Mouse (Mus musculus): Measurements from ENCODE around the gene Dnmt3l. TPM values are rescaled to one million over a fixed set of nuclear protein-coding genes. Genes with fewer than 3 reads are reported as not detected.

The Dnmt3l gene
- total and polyA plus RNA-seq, 2 experiments, result not detected

DNA sequence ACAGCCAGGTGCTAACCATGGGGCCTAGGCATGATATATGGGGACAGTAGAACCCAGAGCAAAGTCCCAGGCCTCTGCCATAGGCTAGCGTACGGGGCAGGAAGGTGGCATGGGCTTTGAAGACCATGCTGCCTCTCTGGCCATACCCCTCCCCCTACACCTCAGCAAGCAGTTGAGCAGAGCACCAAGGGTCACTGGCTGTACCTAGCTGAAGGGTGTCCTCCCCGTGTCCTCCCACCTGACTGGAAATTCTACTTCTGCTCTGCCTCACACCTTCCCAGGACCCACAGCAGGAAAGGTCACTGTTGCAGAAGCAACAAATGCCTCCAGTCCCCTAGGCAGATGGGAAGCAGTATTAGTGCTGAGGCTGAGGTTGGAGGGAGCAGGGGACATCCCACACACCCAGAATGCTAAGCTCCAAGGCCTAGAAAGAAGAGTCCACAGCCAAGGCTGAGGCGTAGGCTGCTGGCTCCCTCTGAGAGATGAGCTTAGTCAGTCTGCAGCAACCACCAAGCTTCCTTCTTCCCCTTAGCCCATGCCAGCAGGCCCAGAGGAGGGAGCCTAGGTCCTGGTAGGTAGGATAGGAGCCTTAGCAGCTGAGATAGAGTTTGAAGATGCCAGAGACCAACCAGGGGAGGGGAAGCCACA lies 35.8 kb upstream of the Dnmt3l start:
- peaks cover 7% of the 10 kb centered on the region; the same call in 1 of the 2 replicates for H3K79me2 ChIP-seq (ENCODE audit: control insufficient read depth, insufficient read depth, low read length)
- H3K27ac ChIP-seq (replicated peaks; ENCODE audit: insufficient read depth, low read depth, low read length), result no peak overlapping the region
- peaks cover 1% of the 10 kb centered on the region; the same call in 1 of the 2 replicates for H3K36me3 ChIP-seq (ENCODE audit: control insufficient read depth, insufficient read depth, low read length)
- H3K27me3 ChIP-seq (ENCODE audit: control insufficient read depth, insufficient read depth, low read length), result no peaks in the 10 kb centered on the region
- WGBS, result 89% methylated on average over 4 of the region's 4 CpGs
- no peak for TF ChIP-seq POLR2A (IDR thresholded peaks at IDR 0.05; ENCODE audit: extremely low read depth, insufficient read depth, low read length)
- no peak for TF ChIP-seq CTCF (IDR thresholded peaks at IDR 0.05; ENCODE audit: low read depth, low read length)
- peaks cover 13% of the 10 kb centered on the region for H3K4me1 ChIP-seq (ENCODE audit: control insufficient read depth, insufficient read depth, low read length)
- H3K9ac ChIP-seq (ENCODE audit: low read depth, low read length), result no peak overlapping the region
- no peak for DNase-seq (ENCODE audit: extremely low read depth, low read depth, low spot score)
- H3K4me3 ChIP-seq (ENCODE audit: insufficient read depth, low read depth, low read length), result no peak overlapping the region

DNA sequence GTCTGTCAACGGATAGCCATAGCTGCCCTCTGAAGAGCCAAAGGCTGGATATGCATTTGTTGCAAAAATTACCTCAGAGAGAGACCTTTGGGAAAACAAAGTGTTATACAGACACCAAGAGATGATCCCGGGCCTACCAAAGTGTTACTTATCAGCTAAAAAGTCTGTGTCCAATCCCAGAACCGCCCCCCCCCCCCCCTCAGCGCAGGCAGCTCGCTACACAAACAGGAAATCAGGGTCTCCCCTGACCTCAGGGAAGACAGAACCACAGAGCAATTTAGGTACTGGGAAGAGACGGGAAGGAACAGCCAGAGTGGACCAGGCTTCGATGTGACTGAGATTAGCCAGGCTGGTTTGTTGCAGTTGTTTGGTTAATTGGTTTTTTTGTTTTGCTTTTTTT lies 34.5 kb upstream of the Dnmt3l start:
- Histone ChIP-seq H3K27me3 (ENCODE audit: control insufficient read depth, insufficient read depth, low read length) (no peaks in the 10 kb centered on the region), H3K4me3 (ENCODE audit: insufficient read depth, low read depth, low read length) (no peak overlapping the region), H3K4me1 (ENCODE audit: control insufficient read depth, insufficient read depth, low read length) (peaks cover 13% of the 10 kb centered on the region), H3K27ac (replicated peaks; ENCODE audit: insufficient read depth, low read depth, low read length) (no peak overlapping the region), H3K79me2 (ENCODE audit: control insufficient read depth, insufficient read depth, low read length) (peaks cover 7% of the 10 kb centered on the region; the same call in 1 of the 2 replicates), H3K9ac (ENCODE audit: low read depth, low read length) (no peak overlapping the region), H3K36me3 (ENCODE audit: control insufficient read depth, insufficient read depth, low read length) (no peaks in the 10 kb centered on the region)
- WGBS, result 38% methylated on average over 7 of the region's 7 CpGs
- TF ChIP-seq CTCF (IDR thresholded peaks at IDR 0.05; ENCODE audit: low read depth, low read length) (no peak), POLR2A (IDR thresholded peaks at IDR 0.05; ENCODE audit: extremely low read depth, insufficient read depth, low read length) (no peak)
- DNase-seq (ENCODE audit: extremely low read depth, low read depth, low spot score), result no peak

DNA sequence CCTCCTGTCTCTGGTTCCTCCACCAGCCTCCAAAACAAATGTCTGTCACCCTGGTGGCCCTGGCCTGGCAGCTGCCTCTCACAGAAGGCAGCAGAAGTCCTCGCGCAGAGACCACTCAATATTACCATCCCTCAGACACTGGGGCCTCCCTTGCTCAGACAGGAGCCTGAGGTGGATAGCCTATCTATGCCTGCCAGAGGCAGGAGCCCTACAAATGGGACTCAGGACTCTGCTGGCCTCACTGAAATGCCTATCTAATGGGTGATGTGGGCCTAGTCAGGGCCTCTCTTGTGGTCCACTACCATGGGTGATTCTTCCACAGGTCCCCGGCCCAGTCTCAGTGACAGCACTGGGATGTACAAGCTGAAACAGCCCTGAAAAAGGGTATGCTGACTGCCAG lies 33.6 kb upstream of the Dnmt3l start:
- no peak overlapping the region for H3K9ac ChIP-seq (ENCODE audit: low read depth, low read length)
- H3K4me3 ChIP-seq (ENCODE audit: insufficient read depth, low read depth, low read length), result no peak overlapping the region
- H3K4me1 ChIP-seq (ENCODE audit: control insufficient read depth, insufficient read depth, low read length), result peaks cover 13% of the 10 kb centered on the region

DNA sequence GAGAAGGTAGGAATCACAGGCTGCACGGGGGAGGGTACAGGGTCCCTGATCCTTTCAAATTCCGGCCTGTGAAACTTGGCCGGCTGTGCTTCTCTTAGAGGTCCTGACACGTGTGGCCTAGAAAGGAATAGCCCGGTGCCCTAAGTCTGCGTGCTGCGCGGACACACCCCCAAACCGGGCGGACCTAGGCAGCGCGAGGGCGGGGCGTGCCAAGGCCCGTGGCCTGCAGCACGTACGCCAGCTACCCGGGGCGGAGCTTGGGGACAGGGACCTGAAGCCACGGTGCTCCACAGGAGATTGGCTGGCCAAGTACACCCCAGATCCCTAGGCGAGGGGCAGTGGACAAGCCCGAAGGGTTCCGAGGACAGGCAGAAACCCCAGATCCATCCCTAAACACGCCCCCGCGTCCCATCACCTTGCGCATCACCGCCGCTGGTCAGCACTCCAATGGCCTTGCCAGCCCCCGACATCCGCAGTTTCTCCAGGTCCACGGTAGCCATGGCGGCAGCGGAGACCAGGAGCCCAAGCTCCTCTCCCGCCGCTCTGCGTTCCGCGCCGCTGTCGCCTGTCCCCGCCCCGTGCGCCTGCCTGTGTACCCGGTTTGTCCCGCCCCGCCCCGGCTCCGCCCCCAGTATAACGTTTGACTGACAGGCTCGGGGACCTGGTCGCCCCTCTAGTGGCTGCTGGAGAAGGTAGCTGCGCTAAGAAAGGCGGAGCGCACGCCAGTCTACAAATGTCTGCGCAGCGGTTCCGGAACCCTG lies 32.4 kb upstream of the Dnmt3l start:
- peaks cover 13% of the 10 kb centered on the region for H3K4me1 ChIP-seq (ENCODE audit: control insufficient read depth, insufficient read depth, low read length)
- DNase-seq (ENCODE audit: extremely low read depth, low read depth, low spot score), result peak; percentile 89
- no peaks in the 10 kb centered on the region for H3K36me3 ChIP-seq (ENCODE audit: control insufficient read depth, insufficient read depth, low read length)
- H3K79me2 ChIP-seq (ENCODE audit: control insufficient read depth, insufficient read depth, low read length), result peaks cover 7% of the 10 kb centered on the region; the same call in 1 of the 2 replicates
- peak overlapping the region; percentile 77 for H3K4me3 ChIP-seq (ENCODE audit: insufficient read depth, low read depth, low read length)
- under 1% methylated on average over 59 of the region's 59 CpGs for WGBS
- peak overlapping the region; percentile 90 for H3K9ac ChIP-seq (ENCODE audit: low read depth, low read length)
- TF ChIP-seq CTCF (IDR thresholded peaks at IDR 0.05; ENCODE audit: low read depth, low read length) (peak; percentile 71), POLR2A (IDR thresholded peaks at IDR 0.05; ENCODE audit: extremely low read depth, insufficient read depth, low read length) (peak; percentile 78)
- H3K27ac ChIP-seq (replicated peaks; ENCODE audit: insufficient read depth, low read depth, low read length), result peak overlapping the region; percentile 93
- H3K27me3 ChIP-seq (ENCODE audit: control insufficient read depth, insufficient read depth, low read length), result no peaks in the 10 kb centered on the region

More for the DNA sequence above, 33.6 kb upstream of the Dnmt3l start:
- H3K27me3 ChIP-seq (ENCODE audit: control insufficient read depth, insufficient read depth, low read length), result no peaks in the 10 kb centered on the region
- WGBS, result 74% methylated on average over 3 of the region's 3 CpGs
- TF ChIP-seq POLR2A (IDR thresholded peaks at IDR 0.05; ENCODE audit: extremely low read depth, insufficient read depth, low read length), result no peak
- TF ChIP-seq CTCF (IDR thresholded peaks at IDR 0.05; ENCODE audit: low read depth, low read length), result no peak
- H3K27ac ChIP-seq (replicated peaks; ENCODE audit: insufficient read depth, low read depth, low read length), result no peak overlapping the region
- H3K36me3 ChIP-seq (ENCODE audit: control insufficient read depth, insufficient read depth, low read length), result no peaks in the 10 kb centered on the region
- DNase-seq (ENCODE audit: extremely low read depth, low read depth, low spot score), result no peak
- peaks cover 7% of the 10 kb centered on the region; the same call in 1 of the 2 replicates for H3K79me2 ChIP-seq (ENCODE audit: control insufficient read depth, insufficient read depth, low read length)

DNA sequence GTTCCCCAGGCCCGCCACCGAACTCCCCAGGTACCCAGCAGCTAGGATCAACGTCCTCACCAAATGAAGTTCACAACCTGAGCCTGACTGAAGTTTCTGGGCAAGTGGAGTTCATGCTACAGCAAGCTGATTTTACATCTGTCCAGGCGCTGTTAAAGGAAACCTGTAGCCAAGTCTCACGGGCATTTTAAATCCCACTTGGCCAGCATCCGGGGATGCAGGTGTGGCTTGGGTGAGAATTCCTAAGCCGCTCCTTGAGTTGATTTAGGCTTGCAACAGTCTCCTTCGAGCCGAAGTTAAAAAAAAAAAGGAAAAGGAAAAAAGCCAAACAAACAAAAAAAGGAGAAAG lies 31.8 kb upstream of the Dnmt3l start, which contains the start of gene Pfkl:
TSS of gene Pfkl (minus strand) at position 139 of the 349 bp plus-strand sequence.
- Histone ChIP-seq H3K36me3 (ENCODE audit: control insufficient read depth, insufficient read depth, low read length) (no peaks in the 10 kb centered on the region), H3K4me3 (ENCODE audit: insufficient read depth, low read depth, low read length) (peak within 1 kb of the TSS; percentile 77), H3K79me2 (ENCODE audit: control insufficient read depth, insufficient read depth, low read length) (peaks cover 7% of the 10 kb centered on the region; the same call in 1 of the 2 replicates), H3K4me1 (ENCODE audit: control insufficient read depth, insufficient read depth, low read length) (peaks cover 13% of the 10 kb centered on the region), H3K27me3 (ENCODE audit: control insufficient read depth, insufficient read depth, low read length) (no peaks in the 10 kb centered on the region), H3K27ac (replicated peaks; ENCODE audit: insufficient read depth, low read depth, low read length) (peak within 1 kb of the TSS; percentile 93), H3K9ac (ENCODE audit: low read depth, low read length) (peak within 1 kb of the TSS; percentile 90)
- 1% methylated on average over 9 of the region's 9 CpGs for WGBS
- TF ChIP-seq POLR2A (IDR thresholded peaks at IDR 0.05; ENCODE audit: extremely low read depth, insufficient read depth, low read length) (no peak), CTCF (IDR thresholded peaks at IDR 0.05; ENCODE audit: low read depth, low read length) (no peak)
- no peak for DNase-seq (ENCODE audit: extremely low read depth, low read depth, low spot score)

All from liver, adult 2 months (tissue).